Mouse (Mus musculus) kidney, adult 2 months (tissue): ENCODE measurements around the gene Dse.

Experiments used
- CTCF ChIP-seq: fragments of 200-500 bp; conservative IDR thresholded peaks from 2 replicates; pipeline ENCODE4 v1.5.1; 2011; ENCODE audit warnings: low read depth, mild to moderate bottlenecking, control low read depth, low read length, moderate library complexity, mixed read lengths; ENCODE audit not compliant: insufficient read depth, insufficient read length
- POLR2A ChIP-seq: fragments of 200-500 bp; IDR thresholded peaks from one replicate; pipeline ENCODE4 v1.6.1; 2011; ENCODE audit warnings: low read depth, low read length, control low read depth

GRCm38 (mm10) chr10:34235384-34235783 is 27.9 kb upstream of the Dse start:
- no peak for TF ChIP-seq CTCF
- TF ChIP-seq POLR2A = no peak
